Mouse (Mus musculus) lung, adult 2 months (tissue): ENCODE measurements around the gene Farp1. TPM values are rescaled to one million over a fixed set of nuclear protein-coding genes. Genes with fewer than 3 reads are reported as not detected.

ENCODE experiments used
- DNase-seq: peaks from one replicate; pipeline ENCODE4 v3.0.0; 2022
- H3K4me1 ChIP-seq: fragments of 200-500 bp; 2 replicates; pipeline ENCODE4 v1.6.1; 2011; ENCODE audit warnings: low read length; ENCODE audit not compliant: control insufficient read depth, insufficient read depth
- H3K4me3 ChIP-seq: fragments of 200-500 bp; replicated peaks from 2 replicates; pipeline ENCODE3; 2011; ENCODE audit warnings: low read depth, mild to moderate bottlenecking, control low read depth, low read length; ENCODE audit errors: extremely low read depth
- CTCF ChIP-seq: fragments of 200-500 bp; IDR thresholded peaks from 2 replicates; pipeline ENCODE4 v1.5.1; 2011; ENCODE audit warnings: mild to moderate bottlenecking, low read length, control low read depth; ENCODE audit not compliant: insufficient read depth
- POLR2A ChIP-seq: fragments of 200-500 bp; IDR thresholded peaks from 2 replicates; pipeline ENCODE4 v1.6.1; 2011; ENCODE audit warnings: low read depth, mild to moderate bottlenecking, control low read depth, low read length, borderline replicate concordance; ENCODE audit errors: extremely low read depth
- WGBS: fragments of 180-500 bp; shearing (Covaris S2); methylation state at CpG from one replicate; pipeline ENCODE4 v1.1.7; 2018; 5-methylcytosine and 5-hydroxymethylcytosine counted together
- polyA plus RNA-seq: library from polyadenylated mRNA; depleted of rRNA; stranded (reverse); fragments of >200 nt; gene quantifications from 2 replicates; pipeline ENCODE4 v1.2.3, GENCODE M21; 2012

Gene Farp1
- polyA plus RNA-seq, 1 experiment = 42.3 TPM

- Histone ChIP-seq H3K4me3 (no peak overlapping the region), H3K4me1 (peaks cover 20% of the 10 kb centered on the region)
- TF ChIP-seq CTCF = no peak
- no peak for TF ChIP-seq POLR2A
- no peak for DNase-seq
- WGBS = 8% methylated on average over 5 of the region's 5 CpGs
Observed at GRCm38 (mm10) chr14:121053020-121053518, 18.1 kb downstream of the Farp1 start.

GRCm38 (mm10) chr14:121054062-121054461 is 19.1 kb downstream of the Farp1 start:
- 81% methylated on average over 5 of the region's 5 CpGs for WGBS
- TF ChIP-seq CTCF = no peak
- no peak for TF ChIP-seq POLR2A
- Histone ChIP-seq H3K4me1 (peaks cover 20% of the 10 kb centered on the region), H3K4me3 (no peak overlapping the region)
- no peak for DNase-seq

GRCm38 (mm10) chr14:121057750-121058149 is 22.8 kb downstream of the Farp1 start:
- TF ChIP-seq POLR2A = no peak
- TF ChIP-seq CTCF = no peak
- H3K4me1 ChIP-seq = peaks cover 21% of the 10 kb centered on the region
- H3K4me3 ChIP-seq = no peak overlapping the region
- WGBS = 96% methylated on average over 5 of the region's 5 CpGs
- no peak for DNase-seq

- no peak for DNase-seq
- no peak for TF ChIP-seq CTCF
- no peak for TF ChIP-seq POLR2A
- Histone ChIP-seq H3K4me3 (no peak overlapping the region), H3K4me1 (peaks cover 15% of the 10 kb centered on the region)
- 100% methylated on average over 1 of the region's 1 CpGs for WGBS
Observed at GRCm38 (mm10) chr14:121058481-121058880, 23.5 kb downstream of the Farp1 start.

GRCm38 (mm10) chr14:121059266-121059665 is 24.3 kb downstream of the Farp1 start:
- no peak for DNase-seq
- H3K4me1 ChIP-seq = peaks cover 12% of the 10 kb centered on the region
- H3K4me3 ChIP-seq = no peak overlapping the region
- TF ChIP-seq POLR2A (no peak), CTCF (no peak)
- 57% methylated on average over 10 of the region's 10 CpGs for WGBS

GRCm38 (mm10) chr14:121060484-121060883 is 25.5 kb downstream of the Farp1 start:
- TF ChIP-seq POLR2A (no peak), CTCF (no peak)
- DNase-seq = no peak
- 71% methylated on average over 11 of the region's 11 CpGs for WGBS
- Histone ChIP-seq H3K4me3 (no peak overlapping the region), H3K4me1 (peaks cover 13% of the 10 kb centered on the region)

- no peak for DNase-seq
- TF ChIP-seq POLR2A (no peak), CTCF (no peak)
- 35% methylated on average over 4 of the region's 4 CpGs for WGBS
- Histone ChIP-seq H3K4me1 (peaks cover 13% of the 10 kb centered on the region), H3K4me3 (no peak overlapping the region)
Observed at GRCm38 (mm10) chr14:121061686-121062085, 26.7 kb downstream of the Farp1 start.

- peaks cover 13% of the 10 kb centered on the region for H3K4me1 ChIP-seq
- WGBS = 29% methylated on average over 14 of the region's 14 CpGs
- no peak for DNase-seq
Observed at GRCm38 (mm10) chr14:121062238-121063082, 27.5 kb downstream of the Farp1 start.

GRCm38 (mm10) chr14:121064726-121065125 is 29.7 kb downstream of the Farp1 start:
- DNase-seq = no peak
- 43% methylated on average over 1 of the region's 1 CpGs for WGBS
- TF ChIP-seq POLR2A = no peak
- TF ChIP-seq CTCF = no peak
- H3K4me3 ChIP-seq = no peak overlapping the region
- H3K4me1 ChIP-seq = peaks cover 13% of the 10 kb centered on the region

More at GRCm38 (mm10) chr14:121062238-121063082, 27.5 kb downstream of the Farp1 start:
- TF ChIP-seq CTCF (no peak), POLR2A (no peak)
- H3K4me3 ChIP-seq = no peak overlapping the region

- TF ChIP-seq CTCF = no peak
- TF ChIP-seq POLR2A = no peak
- peaks cover 2% of the 10 kb centered on the region for H3K4me1 ChIP-seq
- WGBS = 63% methylated on average over 5 of the region's 5 CpGs
- no peak overlapping the region for H3K4me3 ChIP-seq
- no peak for DNase-seq
Observed at GRCm38 (mm10) chr14:121073093-121073866, 38.3 kb downstream of the Farp1 start.
